Mouse (Mus musculus): ENCODE measurements around the gene Gm20773. TPM values are rescaled to one million over a fixed set of nuclear protein-coding genes. Genes with fewer than 3 reads are reported as not detected.
"Not testable (repeated sequence)": the region's sequence is repeated elsewhere in the genome, so short reads cannot be mapped to it uniquely, and the experiment has no call there.

Gm20773 gene
- not detected in 2 replicates for polyA plus RNA-seq (2015; fragmentation: Nextera tagmentation; extraction: Ambion mirVana)

DNA sequence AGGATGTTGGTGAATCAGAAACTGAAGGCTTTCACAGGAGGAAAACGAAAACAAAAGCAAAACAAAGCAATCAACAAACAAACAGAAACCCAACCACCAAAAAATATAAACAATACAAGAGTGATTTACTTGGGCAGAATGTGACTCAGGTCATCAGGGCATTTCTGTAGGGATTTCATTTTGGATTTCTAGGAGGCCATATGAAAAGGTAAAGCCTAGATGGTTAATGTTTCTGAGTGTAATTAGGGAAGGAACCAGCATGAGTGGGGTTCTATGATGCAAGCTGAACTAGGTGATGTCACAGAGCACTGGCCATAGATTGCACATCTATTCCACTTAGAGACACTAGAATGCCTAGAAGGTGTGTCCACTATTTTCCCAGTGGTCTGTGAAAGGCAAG lies at the start of gene Gm20773:
Gm20773 (plus strand) TSS at position 301 of the 400 bp plus-strand sequence.
- not testable (repeated sequence) for H3K9me3 ChIP-seq; H3K36me3 ChIP-seq; H3K27ac ChIP-seq; H3K9ac ChIP-seq; ATAC-seq (ENCODE audit: borderline replicate concordance, extremely low read depth, low FRiP score, low TSS enrichment); H3K27me3 ChIP-seq; H3K4me2 ChIP-seq; H3K4me1 ChIP-seq; H3K4me3 ChIP-seq
- WGBS = no CpG with 5 or more reads among the region's 1 CpGs

GRCm38 (mm10) chrY:13465479-13465878 lies 28.3 kb upstream of the Gm20773 start, which contains the start of gene Gm21866:
Gm21866 (minus strand) TSS chrY:13465579.
- ATAC-seq (ENCODE audit: borderline replicate concordance, extremely low read depth, low FRiP score, low TSS enrichment) = not testable (repeated sequence)

More at GRCm38 (mm10) chrY:13465479-13465878, 28.3 kb upstream of the Gm20773 start, which contains the start of gene Gm21866:
- H3K36me3 ChIP-seq, H3K4me1 ChIP-seq, H3K4me2 ChIP-seq, H3K27ac ChIP-seq, H3K27me3 ChIP-seq, H3K9me3 ChIP-seq, H3K9ac ChIP-seq, H3K4me3 ChIP-seq: not testable (repeated sequence)
- WGBS = 79% methylated on average over 2 of the region's 3 CpGs

Other genes starting within 250 kb of the Gm20773 start
- not detected in 2 replicates for gene Gm21440, start 241.6 kb upstream of the Gm20773 start, polyA plus RNA-seq (2015; fragmentation: Nextera tagmentation; extraction: Ambion mirVana)
- gene Gm21454, start 241.6 kb upstream of the Gm20773 start, polyA plus RNA-seq (2015; fragmentation: Nextera tagmentation; extraction: Ambion mirVana) = not detected in 2 replicates
- not detected in 2 replicates for gene Gm21725, start 145.0 kb upstream of the Gm20773 start, polyA plus RNA-seq (2015; fragmentation: Nextera tagmentation; extraction: Ambion mirVana)
- gene Gm21866, start 28.4 kb upstream of the Gm20773 start, polyA plus RNA-seq (2015; fragmentation: Nextera tagmentation; extraction: Ambion mirVana) = not detected in 2 replicates